Mouse (Mus musculus) left cerebral cortex, adult 18-20 months (tissue): ENCODE data around the gene 1700016H13Rik. TPM values are rescaled to one million over a fixed set of nuclear protein-coding genes. Genes with fewer than 3 reads are reported as not detected.

Source experiments
- DNase-seq, 2 experiments: peaks; one replicate each; pipeline ENCODE4 v3.0.0; 2021 to 2022; ENCODE audit warnings: low spot score in 2 of 2, mixed read lengths in 1 of 2
- long read RNA-seq, 2 experiments: library from polyadenylated mRNA; stranded (forward); transcript quantifications; one replicate each; pipeline ENCODE4 v2.0.0; 2021
- total RNA-seq, 2 experiments: library from RNA; stranded (reverse); gene quantifications; 2 replicates each; pipeline ENCODE4 v1.2.3; 2021

1700016H13Rik gene
- total RNA-seq: not detected
- long read RNA-seq, experiment 1: 0 reads
- long read RNA-seq, experiment 2: 0 reads

- DNase-seq: peak; percentile 44 to 63
These were observed at the start of gene 1700016H13Rik for GRCm38 (mm10) chr5:103655346-103656118. Gene 1700016H13Rik, minus strand, starts transcription at chr5:103656010.

- no peak for DNase-seq
These were observed 49.5 kb upstream of the 1700016H13Rik start for GRCm38 (mm10) chr5:103705331-103705730.

GRCm38 (mm10) chr5:103702527-103702926 lies 46.7 kb upstream of the 1700016H13Rik start:
- DNase-seq: no peak

- no peak for DNase-seq
These were observed 45.7 kb upstream of the 1700016H13Rik start for GRCm38 (mm10) chr5:103701466-103701865.

GRCm38 (mm10) chr5:103700661-103701060 lies 44.9 kb upstream of the 1700016H13Rik start:
- no peak for DNase-seq

GRCm38 (mm10) chr5:103699537-103699936 lies 43.7 kb upstream of the 1700016H13Rik start:
- DNase-seq: no peak

- DNase-seq: no peak
These were observed 42.8 kb upstream of the 1700016H13Rik start for GRCm38 (mm10) chr5:103698577-103698976.

- no peak for DNase-seq
These were observed 42.2 kb upstream of the 1700016H13Rik start for GRCm38 (mm10) chr5:103697875-103698491.

- DNase-seq: no peak
These were observed 38.3 kb upstream of the 1700016H13Rik start for GRCm38 (mm10) chr5:103694094-103694493.

- DNase-seq: no peak
These were observed 37.3 kb upstream of the 1700016H13Rik start for GRCm38 (mm10) chr5:103693041-103693641.

- DNase-seq: no peak
These were observed 36.8 kb upstream of the 1700016H13Rik start for GRCm38 (mm10) chr5:103692531-103693040.

- DNase-seq: peak; percentile 65 to 70
These were observed 36.1 kb upstream of the 1700016H13Rik start, which contains the start of gene Aff1 for GRCm38 (mm10) chr5:103691624-103692530. Gene Aff1, plus strand, starts transcription at chr5:103692374.

- no peak for DNase-seq
These were observed 35.4 kb upstream of the 1700016H13Rik start for GRCm38 (mm10) chr5:103691171-103691570.

GRCm38 (mm10) chr5:103690190-103690589 lies 34.4 kb upstream of the 1700016H13Rik start:
- no peak for DNase-seq

- DNase-seq: no peak
These were observed 33.8 kb upstream of the 1700016H13Rik start for GRCm38 (mm10) chr5:103689645-103690044.

- no peak for DNase-seq
These were observed 26.0 kb upstream of the 1700016H13Rik start for GRCm38 (mm10) chr5:103681824-103682223.

- DNase-seq: peak; percentile 79 to 83
These were observed 24.6 kb upstream of the 1700016H13Rik start for GRCm38 (mm10) chr5:103680381-103680780.

GRCm38 (mm10) chr5:103678974-103679373 lies 23.2 kb upstream of the 1700016H13Rik start:
- DNase-seq: no peak

- no peak for DNase-seq
These were observed 22.1 kb upstream of the 1700016H13Rik start for GRCm38 (mm10) chr5:103677894-103678293.

GRCm38 (mm10) chr5:103676289-103676881 lies 20.6 kb upstream of the 1700016H13Rik start:
- no peak for DNase-seq
